Mouse (Mus musculus): ENCODE data around the gene Luc7l2. TPM values are rescaled to one million over a fixed set of nuclear protein-coding genes. Genes with fewer than 3 reads are reported as not detected.
A peak's percentile ranks its signal among the peaks of the same experiment; 100 is the strongest.

Luc7l2 gene
- polyA plus RNA-seq, 2 experiments, result 18.0 to 57.2 TPM

- ATAC-seq (ENCODE audit: insufficient read depth) (peak; percentile 63), DNase-seq (ENCODE audit: low read depth in 3 of 3, low spot score in 3 of 3) (peak; percentile 70 to 75 (median 71))
- H3K36me3 ChIP-seq (replicated peaks; ENCODE audit: control insufficient read depth, insufficient read depth, low read depth), result peaks cover 6% of the 10 kb centered on the region
- H3K27ac ChIP-seq, result peak overlapping the region; percentile 92
- peak overlapping the region; percentile 70 to 87 for H3K4me3 ChIP-seq (ENCODE audit: insufficient read depth in 1 of 2, low read depth in 2 of 2, low read length in 2 of 2)
- 3% methylated on average over 28 of the region's 28 CpGs for WGBS (ENCODE audit: insufficient replicate concordance)
- peaks cover 9 to 16% of the 10 kb centered on the region in 2 experiments for H3K4me1 ChIP-seq (replicated peaks; ENCODE audit: control insufficient read depth in 2 of 2, insufficient read depth in 2 of 2, low read length in 1 of 2)
- H3K4me2 ChIP-seq (ENCODE audit: low read depth), result peak overlapping the region; percentile 81
- H3K27me3 ChIP-seq (ENCODE audit: control insufficient read depth, insufficient read depth, low read length), result no peaks in the 10 kb centered on the region
- H3K9ac ChIP-seq (replicated peaks), result peak overlapping the region; percentile 84
- TF ChIP-seq EP300 (IDR thresholded peaks at IDR 0.05; ENCODE audit: low read depth) (0 out of 2 replicates have a peak, but pooled peaks have one; percentile 11), CTCF (IDR thresholded peaks at IDR 0.05; ENCODE audit: low read depth) (no peak)
- H3K9me3 ChIP-seq (ENCODE audit: control insufficient read depth, low read length), result no peaks in the 10 kb centered on the region
These were observed 678 bp upstream of the Luc7l2 start for GRCm38 (mm10) chr6:38550250-38551061.

- Histone ChIP-seq H3K9me3 (ENCODE audit: control insufficient read depth, low read length) (no peaks in the 10 kb centered on the region), H3K27ac (peak overlapping the region; percentile 89), H3K36me3 (replicated peaks; ENCODE audit: control insufficient read depth, insufficient read depth, low read depth) (peaks cover 14% of the 10 kb centered on the region), H3K4me1 (replicated peaks; ENCODE audit: control insufficient read depth in 2 of 2, insufficient read depth in 2 of 2, low read length in 1 of 2) (peaks cover 9 to 18% of the 10 kb centered on the region in 2 experiments), H3K27me3 (ENCODE audit: control insufficient read depth, insufficient read depth, low read length) (no peaks in the 10 kb centered on the region), H3K9ac (replicated peaks) (peak overlapping the region; percentile 84), H3K4me3 (ENCODE audit: insufficient read depth in 1 of 2, low read depth in 2 of 2, low read length in 2 of 2) (peak overlapping the region; percentile 70 to 75), H3K4me2 (ENCODE audit: low read depth) (peak overlapping the region; percentile 62)
- TF ChIP-seq EP300 (IDR thresholded peaks at IDR 0.05; ENCODE audit: low read depth), result peak; percentile 36; the same call in 1 of the 2 replicates
- no peak for TF ChIP-seq CTCF (IDR thresholded peaks at IDR 0.05; ENCODE audit: low read depth)
- WGBS (ENCODE audit: insufficient replicate concordance), result under 1% methylated on average over 32 of the region's 32 CpGs
- peak; percentile 84 for ATAC-seq (ENCODE audit: insufficient read depth)
- DNase-seq (ENCODE audit: low read depth in 3 of 3, low spot score in 3 of 3), result peak; percentile 94 to 96 (median 95)
These were observed 978 bp downstream of the Luc7l2 start for GRCm38 (mm10) chr6:38551989-38552635.

- WGBS (ENCODE audit: insufficient replicate concordance), result 15% methylated on average over 5 of the region's 5 CpGs
- H3K27ac ChIP-seq, result peak overlapping the region; percentile 86
- ATAC-seq (ENCODE audit: insufficient read depth), result no peak
These were observed 1.5 kb downstream of the Luc7l2 start for GRCm38 (mm10) chr6:38552636-38553000.

GRCm38 (mm10) chr6:38576096-38576495, 25.0 kb downstream of the Luc7l2 start:
- no peak overlapping the region for H3K9ac ChIP-seq (replicated peaks)
- ATAC-seq (ENCODE audit: insufficient read depth) (no peak), DNase-seq (ENCODE audit: low read depth in 3 of 3, low spot score in 3 of 3) (no peak)
- H3K36me3 ChIP-seq (replicated peaks; ENCODE audit: control insufficient read depth, insufficient read depth, low read depth), result peaks cover 44% of the 10 kb centered on the region
- H3K9me3 ChIP-seq (ENCODE audit: control insufficient read depth, low read length), result no peaks in the 10 kb centered on the region
- no peak overlapping the region for H3K27ac ChIP-seq
- H3K4me2 ChIP-seq (ENCODE audit: low read depth), result no peak overlapping the region
- no peak for TF ChIP-seq EP300 (IDR thresholded peaks at IDR 0.05; ENCODE audit: low read depth)
- TF ChIP-seq CTCF (IDR thresholded peaks at IDR 0.05; ENCODE audit: low read depth), result no peak
- 0 out of 4 replicates have a peak, but pooled peaks cover 0 to 1% of the 10 kb centered on the region in 2 experiments for H3K4me1 ChIP-seq (replicated peaks; ENCODE audit: control insufficient read depth in 2 of 2, insufficient read depth in 2 of 2, low read length in 1 of 2)
- H3K4me3 ChIP-seq (ENCODE audit: insufficient read depth in 1 of 2, low read depth in 2 of 2, low read length in 2 of 2), result no peak overlapping the region
- H3K27me3 ChIP-seq (ENCODE audit: control insufficient read depth, insufficient read depth, low read length), result no peaks in the 10 kb centered on the region
- 46% methylated on average over 2 of the region's 2 CpGs for WGBS (ENCODE audit: insufficient replicate concordance)

More at GRCm38 (mm10) chr6:38552636-38553000, 1.5 kb downstream of the Luc7l2 start:
- peaks cover 9 to 18% of the 10 kb centered on the region in 2 experiments for H3K4me1 ChIP-seq (replicated peaks; ENCODE audit: control insufficient read depth in 2 of 2, insufficient read depth in 2 of 2, low read length in 1 of 2)
- no peaks in the 10 kb centered on the region for H3K9me3 ChIP-seq (ENCODE audit: control insufficient read depth, low read length)
- TF ChIP-seq CTCF (IDR thresholded peaks at IDR 0.05; ENCODE audit: low read depth) (no peak), EP300 (IDR thresholded peaks at IDR 0.05; ENCODE audit: low read depth) (no peak)
- peak overlapping the region; percentile 70 to 75; a peak in 3 of 4 replicates for H3K4me3 ChIP-seq (ENCODE audit: insufficient read depth in 1 of 2, low read depth in 2 of 2, low read length in 2 of 2)
- peak overlapping the region; percentile 62 for H3K4me2 ChIP-seq (ENCODE audit: low read depth)
- H3K9ac ChIP-seq (replicated peaks), result peak overlapping the region; percentile 72
- no peak for DNase-seq (ENCODE audit: low read depth in 3 of 3, low spot score in 3 of 3)
- peaks cover 19% of the 10 kb centered on the region for H3K36me3 ChIP-seq (replicated peaks; ENCODE audit: control insufficient read depth, insufficient read depth, low read depth)
- no peaks in the 10 kb centered on the region for H3K27me3 ChIP-seq (ENCODE audit: control insufficient read depth, insufficient read depth, low read length)

All from liver, embryonic 14.5 days (tissue).